Mouse (Mus musculus): Measurements from ENCODE around the gene Pfkm.

GRCm38 (mm10) chr15:98172113-98172512, 79.7 kb downstream of the Pfkm start:
- TF ChIP-seq MAX (IDR thresholded peaks at IDR 0.05; ENCODE audit: low read depth) (no peak), POLR2AphosphoS2 (IDR thresholded peaks at IDR 0.05; ENCODE audit: insufficient read length, low read depth) (no peak), POLR2A (IDR thresholded peaks at IDR 0.05; ENCODE audit: insufficient read length, low read depth) (no peak), CEBPB (IDR thresholded peaks at IDR 0.05; ENCODE audit: insufficient read depth, poor library complexity, severe bottlenecking) (no peak), E2F4 (IDR thresholded peaks at IDR 0.05; ENCODE audit: insufficient read depth) (no peak), MYOG (IDR thresholded peaks at IDR 0.05; ENCODE audit: control insufficient read depth in 1 of 3, insufficient read depth in 1 of 3, insufficient read length in 2 of 3, low read depth in 2 of 3) (no peak)

Data from myocyte (in vitro differentiated cells).